Mouse (Mus musculus): Measurements from ENCODE around the gene Tcte1. TPM values are rescaled to one million over a fixed set of nuclear protein-coding genes. Genes with fewer than 3 reads are reported as not detected.

The Tcte1 gene
- polyA plus RNA-seq, 1 experiment from 2014 or later, result 0.20 TPM

- Histone ChIP-seq H3K9me3 (ENCODE audit: control insufficient read depth, low read length) (no peaks in the 10 kb centered on the region), H3K27ac (ENCODE audit: low read length) (no peak overlapping the region), H3K27me3 (replicated peaks; ENCODE audit: control insufficient read depth, insufficient read depth, low read length) (no peaks in the 10 kb centered on the region), H3K4me1 (ENCODE audit: control insufficient read depth, insufficient read depth, low read length) (peaks cover 3% of the 10 kb centered on the region; the same call in 1 of the 2 replicates), H3K36me3 (ENCODE audit: control insufficient read depth, insufficient read depth, low read length) (0 out of 2 replicates have a peak, but pooled peaks cover 2% of the 10 kb centered on the region), H3K4me3 (ENCODE audit: low read length) (no peak overlapping the region), H3K4me2 (ENCODE audit: low read depth, low read length) (no peak overlapping the region), H3K9ac (ENCODE audit: low read depth, low read length) (no peak overlapping the region)
- WGBS, result 71% methylated on average over 6 of the region's 6 CpGs
- no peak for ATAC-seq
Observed at GRCm38 (mm10) chr17:45505941-45506465, 17.2 kb upstream of the Tcte1 start.

- Histone ChIP-seq H3K27ac (ENCODE audit: low read length) (peak within 1 kb of the TSS; percentile 80), H3K4me2 (ENCODE audit: low read depth, low read length) (peak within 1 kb of the TSS; percentile 37), H3K4me3 (ENCODE audit: low read length) (peak within 1 kb of the TSS; percentile 96), H3K9ac (ENCODE audit: low read depth, low read length) (peak within 1 kb of the TSS; percentile 87), H3K4me1 (ENCODE audit: control insufficient read depth, insufficient read depth, low read length) (peaks cover 3% of the 10 kb centered on the region; the same call in 1 of the 2 replicates), H3K27me3 (replicated peaks; ENCODE audit: control insufficient read depth, insufficient read depth, low read length) (no peaks in the 10 kb centered on the region), H3K9me3 (ENCODE audit: control insufficient read depth, low read length) (no peaks in the 10 kb centered on the region), H3K36me3 (ENCODE audit: control insufficient read depth, insufficient read depth, low read length) (0 out of 2 replicates have a peak, but pooled peaks cover 2% of the 10 kb centered on the region)
- peak; percentile 95 for ATAC-seq
- under 1% methylated on average over 42 of the region's 42 CpGs for WGBS
Observed at GRCm38 (mm10) chr17:45506700-45507189, 16.5 kb upstream of the Tcte1 start, which contains the start of gene Aars2. TSS of gene Aars2 (plus strand) at chr17:45506841.

- 0 out of 2 replicates have a peak, but pooled peaks cover 6% of the 10 kb centered on the region for H3K36me3 ChIP-seq (ENCODE audit: control insufficient read depth, insufficient read depth, low read length)
- H3K9me3 ChIP-seq (ENCODE audit: control insufficient read depth, low read length), result no peaks in the 10 kb centered on the region
- H3K9ac ChIP-seq (ENCODE audit: low read depth, low read length), result no peak overlapping the region
- no peak overlapping the region for H3K4me2 ChIP-seq (ENCODE audit: low read depth, low read length)
- H3K4me1 ChIP-seq (ENCODE audit: control insufficient read depth, insufficient read depth, low read length), result 0 out of 2 replicates have a peak, but pooled peaks cover 3% of the 10 kb centered on the region
- no peak for ATAC-seq
- H3K4me3 ChIP-seq (ENCODE audit: low read length), result no peak overlapping the region
- WGBS, result 91% methylated on average over 4 of the region's 4 CpGs
- H3K27me3 ChIP-seq (replicated peaks; ENCODE audit: control insufficient read depth, insufficient read depth, low read length), result no peaks in the 10 kb centered on the region
- H3K27ac ChIP-seq (ENCODE audit: low read length), result no peak overlapping the region
Observed at GRCm38 (mm10) chr17:45510871-45511270, 12.4 kb upstream of the Tcte1 start.

- Histone ChIP-seq H3K27ac (ENCODE audit: low read length) (no peak overlapping the region), H3K4me1 (ENCODE audit: control insufficient read depth, insufficient read depth, low read length) (no peaks in the 10 kb centered on the region; the same call in 1 of the 2 replicates)
- ATAC-seq, result no peak
Observed at GRCm38 (mm10) chr17:45511757-45512156, 11.5 kb upstream of the Tcte1 start.

GRCm38 (mm10) chr17:45515204-45515726, 8.0 kb upstream of the Tcte1 start:
- no peak overlapping the region for H3K4me3 ChIP-seq (ENCODE audit: low read length)
- H3K9me3 ChIP-seq (ENCODE audit: control insufficient read depth, low read length), result no peaks in the 10 kb centered on the region
- 53% methylated on average over 15 of the region's 15 CpGs for WGBS
- H3K36me3 ChIP-seq (ENCODE audit: control insufficient read depth, insufficient read depth, low read length), result peaks cover 10% of the 10 kb centered on the region
- H3K4me2 ChIP-seq (ENCODE audit: low read depth, low read length), result no peak overlapping the region
- no peaks in the 10 kb centered on the region for H3K27me3 ChIP-seq (replicated peaks; ENCODE audit: control insufficient read depth, insufficient read depth, low read length)
- H3K27ac ChIP-seq (ENCODE audit: low read length), result no peak overlapping the region
- H3K4me1 ChIP-seq (ENCODE audit: control insufficient read depth, insufficient read depth, low read length), result no peaks in the 10 kb centered on the region; the same call in 1 of the 2 replicates
- ATAC-seq, result peak; percentile 57; the same call in 1 of the 2 replicates
- no peak overlapping the region for H3K9ac ChIP-seq (ENCODE audit: low read depth, low read length)

More at GRCm38 (mm10) chr17:45511757-45512156, 11.5 kb upstream of the Tcte1 start:
- Histone ChIP-seq H3K27me3 (replicated peaks; ENCODE audit: control insufficient read depth, insufficient read depth, low read length) (no peaks in the 10 kb centered on the region), H3K9ac (ENCODE audit: low read depth, low read length) (no peak overlapping the region), H3K4me3 (ENCODE audit: low read length) (no peak overlapping the region), H3K36me3 (ENCODE audit: control insufficient read depth, insufficient read depth, low read length) (0 out of 2 replicates have a peak, but pooled peaks cover 6% of the 10 kb centered on the region), H3K9me3 (ENCODE audit: control insufficient read depth, low read length) (no peaks in the 10 kb centered on the region), H3K4me2 (ENCODE audit: low read depth, low read length) (no peak overlapping the region)
- WGBS, result 93% methylated on average over 4 of the region's 4 CpGs

- Histone ChIP-seq H3K36me3 (ENCODE audit: control insufficient read depth, insufficient read depth, low read length) (peaks cover 10% of the 10 kb centered on the region), H3K9me3 (ENCODE audit: control insufficient read depth, low read length) (no peaks in the 10 kb centered on the region), H3K4me3 (ENCODE audit: low read length) (no peak overlapping the region), H3K9ac (ENCODE audit: low read depth, low read length) (no peak overlapping the region), H3K27ac (ENCODE audit: low read length) (no peak overlapping the region), H3K27me3 (replicated peaks; ENCODE audit: control insufficient read depth, insufficient read depth, low read length) (no peaks in the 10 kb centered on the region), H3K4me1 (ENCODE audit: control insufficient read depth, insufficient read depth, low read length) (no peaks in the 10 kb centered on the region; the same call in 1 of the 2 replicates), H3K4me2 (ENCODE audit: low read depth, low read length) (no peak overlapping the region)
- no peak for ATAC-seq
- WGBS, result 81% methylated on average over 10 of the region's 10 CpGs
Observed at GRCm38 (mm10) chr17:45515806-45516205, 7.4 kb upstream of the Tcte1 start.

- no peak overlapping the region for H3K4me3 ChIP-seq (ENCODE audit: low read length)
- H3K4me1 ChIP-seq (ENCODE audit: control insufficient read depth, insufficient read depth, low read length), result no peaks in the 10 kb centered on the region; the same call in 1 of the 2 replicates
- no peak overlapping the region for H3K4me2 ChIP-seq (ENCODE audit: low read depth, low read length)
- H3K27ac ChIP-seq (ENCODE audit: low read length), result no peak overlapping the region
- H3K36me3 ChIP-seq (ENCODE audit: control insufficient read depth, insufficient read depth, low read length), result peaks cover 10% of the 10 kb centered on the region
- H3K27me3 ChIP-seq (replicated peaks; ENCODE audit: control insufficient read depth, insufficient read depth, low read length), result no peaks in the 10 kb centered on the region
- 0 out of 2 replicates have a peak, but pooled peaks have one; percentile 11 for ATAC-seq
- H3K9me3 ChIP-seq (ENCODE audit: control insufficient read depth, low read length), result no peaks in the 10 kb centered on the region
- 52% methylated on average over 8 of the region's 8 CpGs for WGBS
- H3K9ac ChIP-seq (ENCODE audit: low read depth, low read length), result no peak overlapping the region
Observed at GRCm38 (mm10) chr17:45516488-45516887, 6.7 kb upstream of the Tcte1 start.

GRCm38 (mm10) chr17:45517135-45517534, 6.1 kb upstream of the Tcte1 start:
- Histone ChIP-seq H3K27me3 (replicated peaks; ENCODE audit: control insufficient read depth, insufficient read depth, low read length) (no peaks in the 10 kb centered on the region), H3K27ac (ENCODE audit: low read length) (no peak overlapping the region), H3K36me3 (ENCODE audit: control insufficient read depth, insufficient read depth, low read length) (peaks cover 10% of the 10 kb centered on the region), H3K4me1 (ENCODE audit: control insufficient read depth, insufficient read depth, low read length) (no peaks in the 10 kb centered on the region; the same call in 1 of the 2 replicates), H3K4me2 (ENCODE audit: low read depth, low read length) (no peak overlapping the region), H3K9ac (ENCODE audit: low read depth, low read length) (no peak overlapping the region), H3K9me3 (ENCODE audit: control insufficient read depth, low read length) (no peaks in the 10 kb centered on the region), H3K4me3 (ENCODE audit: low read length) (no peak overlapping the region)
- WGBS, result 91% methylated on average over 21 of the region's 21 CpGs
- ATAC-seq, result no peak

GRCm38 (mm10) chr17:45517549-45518215, 5.6 kb upstream of the Tcte1 start:
- Histone ChIP-seq H3K4me1 (ENCODE audit: control insufficient read depth, insufficient read depth, low read length) (peaks cover 1% of the 10 kb centered on the region; the same call in 1 of the 2 replicates), H3K36me3 (ENCODE audit: control insufficient read depth, insufficient read depth, low read length) (peaks cover 10% of the 10 kb centered on the region), H3K4me2 (ENCODE audit: low read depth, low read length) (no peak overlapping the region), H3K27me3 (replicated peaks; ENCODE audit: control insufficient read depth, insufficient read depth, low read length) (0 out of 2 replicates have a peak, but pooled peaks cover 3% of the 10 kb centered on the region), H3K27ac (ENCODE audit: low read length) (no peak overlapping the region), H3K4me3 (ENCODE audit: low read length) (no peak overlapping the region), H3K9me3 (ENCODE audit: control insufficient read depth, low read length) (no peaks in the 10 kb centered on the region), H3K9ac (ENCODE audit: low read depth, low read length) (no peak overlapping the region)
- ATAC-seq, result no peak
- WGBS, result 90% methylated on average over 28 of the region's 28 CpGs

All from intestine, embryonic 16.5 days (tissue).